Mouse (Mus musculus): ENCODE measurements around the gene Ercc6.

DNA sequence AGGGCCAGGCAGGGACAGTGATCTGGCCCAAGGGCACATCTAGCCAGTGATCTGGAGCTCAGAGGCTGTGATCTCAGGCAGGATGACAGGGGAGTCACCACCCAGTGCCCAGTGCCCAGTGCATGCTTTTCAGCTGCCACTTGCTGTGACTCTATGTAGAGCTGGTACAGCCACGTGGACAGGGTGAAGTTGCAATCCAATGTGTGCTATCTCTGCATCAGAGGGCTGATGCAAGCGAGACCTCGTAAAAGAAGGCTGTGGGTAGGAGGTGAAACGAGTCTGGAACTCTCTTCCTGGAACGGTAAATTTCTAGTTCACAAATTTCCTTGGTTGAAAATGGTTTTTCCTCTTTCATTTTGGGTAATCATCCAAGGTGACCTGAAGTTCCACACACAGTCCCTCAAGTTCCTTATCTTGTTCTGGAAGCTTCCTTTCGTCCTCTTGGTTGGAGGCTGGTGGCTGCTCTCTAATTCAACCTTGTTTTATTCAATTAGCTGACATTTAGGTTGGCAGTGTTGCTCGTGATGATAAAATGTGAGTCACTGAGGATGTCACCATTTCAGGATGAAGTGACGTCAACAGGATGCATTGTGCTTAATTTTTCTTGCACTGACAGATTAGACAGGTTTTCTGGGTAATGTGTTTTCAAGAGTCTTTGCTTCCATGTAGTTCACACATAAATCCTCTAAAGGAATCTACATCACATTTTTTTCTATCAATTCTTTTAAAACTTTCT lies 17.0 kb upstream of the Ercc6 start:
- TF ChIP-seq MAFK (IDR thresholded peaks at IDR 0.05; ENCODE audit: insufficient read depth, low read depth, low read length) (no peak), ZC3H11A (IDR thresholded peaks at IDR 0.05; ENCODE audit: borderline replicate concordance, low read depth, low read length) (no peak), HCFC1 (IDR thresholded peaks at IDR 0.05; ENCODE audit: borderline replicate concordance, insufficient read depth, low read length) (no peak)

Measured in ES-E14 (cell line).